Mouse (Mus musculus) brown adipose tissue, adult 24 weeks (tissue): ENCODE measurements around the gene Defb47. TPM values are rescaled to one million over a fixed set of nuclear protein-coding genes. Genes with fewer than 3 reads are reported as not detected.

ENCODE experiments used
- H3K27ac ChIP-seq: fragments of 200-500 bp; replicated peaks from 2 replicates; pipeline ENCODE4 v1.5.1; 2012; ENCODE audit warnings: low read depth, mild to moderate bottlenecking, low read length
- H3K4me1 ChIP-seq: fragments of 200-500 bp; 2 replicates; pipeline ENCODE4 v1.6.1; 2012; ENCODE audit warnings: low read length, mixed read lengths; ENCODE audit not compliant: control insufficient read depth, insufficient read depth, insufficient read length
- H3K4me3 ChIP-seq: fragments of 200-500 bp; 2 replicates; pipeline ENCODE4 v1.5.1; 2012; ENCODE audit warnings: low read depth, mild to moderate bottlenecking, low read length, moderate library complexity; ENCODE audit not compliant: insufficient read depth
- polyA plus RNA-seq: library from polyadenylated mRNA; stranded (reverse); fragments of >200 nt; gene quantifications from 2 replicates; pipeline ENCODE4 v1.2.4, GENCODE M21; 2012; ENCODE audit not compliant: missing spikeins, insufficient read depth, insufficient read length

The Defb47 gene
- not detected in 2 replicates for polyA plus RNA-seq

- no peak within 1 kb of the TSS for H3K4me3 ChIP-seq
- no peaks in the 10 kb centered on the region for H3K4me1 ChIP-seq
- no peak within 1 kb of the TSS for H3K27ac ChIP-seq
These were observed at the start of gene Defb47 for GRCm38 (mm10) chr14:62997777-62998176. Gene Defb47 (plus strand): TSS chr14:62998077.

- Histone ChIP-seq H3K4me1 (no peaks in the 10 kb centered on the region), H3K4me3 (no peak overlapping the region), H3K27ac (no peak overlapping the region)
These were observed 41.8 kb upstream of the Defb47 start for GRCm38 (mm10) chr14:62956091-62956490.

- Histone ChIP-seq H3K4me1 (0 out of 2 replicates have a peak, but pooled peaks cover 2% of the 10 kb centered on the region), H3K4me3 (no peak overlapping the region), H3K27ac (no peak overlapping the region)
These were observed 34.2 kb upstream of the Defb47 start for GRCm38 (mm10) chr14:62963632-62964031.

GRCm38 (mm10) chr14:62965342-62965741 lies 32.5 kb upstream of the Defb47 start:
- no peak overlapping the region for H3K27ac ChIP-seq
- no peak overlapping the region for H3K4me3 ChIP-seq
- 0 out of 2 replicates have a peak, but pooled peaks cover 2% of the 10 kb centered on the region for H3K4me1 ChIP-seq

- H3K4me3 ChIP-seq, result peak overlapping the region; percentile 40
These were observed 31.9 kb upstream of the Defb47 start for GRCm38 (mm10) chr14:62965811-62966520.

GRCm38 (mm10) chr14:62975046-62975445 lies 22.8 kb upstream of the Defb47 start:
- Histone ChIP-seq H3K4me1 (no peaks in the 10 kb centered on the region), H3K27ac (no peak overlapping the region), H3K4me3 (no peak overlapping the region)

More at GRCm38 (mm10) chr14:62965811-62966520, 31.9 kb upstream of the Defb47 start:
- Histone ChIP-seq H3K4me1 (0 out of 2 replicates have a peak, but pooled peaks cover 2% of the 10 kb centered on the region), H3K27ac (no peak overlapping the region)

GRCm38 (mm10) chr14:62979815-62980214 lies 18.1 kb upstream of the Defb47 start:
- no peak overlapping the region for H3K27ac ChIP-seq
- H3K4me3 ChIP-seq, result no peak overlapping the region
- H3K4me1 ChIP-seq, result no peaks in the 10 kb centered on the region

- no peaks in the 10 kb centered on the region for H3K4me1 ChIP-seq
- H3K4me3 ChIP-seq, result no peak within 1 kb of the TSS
- no peak within 1 kb of the TSS for H3K27ac ChIP-seq
These were observed 13.5 kb upstream of the Defb47 start, which contains the start of gene Defb48 for GRCm38 (mm10) chr14:62984410-62984809. Gene Defb48 (minus strand): TSS chr14:62984510.

- Histone ChIP-seq H3K4me3 (no peak overlapping the region), H3K27ac (no peak overlapping the region), H3K4me1 (no peaks in the 10 kb centered on the region)
These were observed 6.6 kb upstream of the Defb47 start for GRCm38 (mm10) chr14:62991271-62991670.

GRCm38 (mm10) chr14:62991849-62992510 lies 5.9 kb upstream of the Defb47 start:
- H3K4me3 ChIP-seq, result no peak overlapping the region
- no peak overlapping the region for H3K27ac ChIP-seq
- H3K4me1 ChIP-seq, result no peaks in the 10 kb centered on the region

- Histone ChIP-seq H3K4me3 (no peak overlapping the region), H3K4me1 (no peaks in the 10 kb centered on the region), H3K27ac (no peak overlapping the region)
These were observed 1.1 kb downstream of the Defb47 start for GRCm38 (mm10) chr14:62998977-62999376.

GRCm38 (mm10) chr14:63002588-63002987 lies 4.7 kb downstream of the Defb47 start:
- H3K4me3 ChIP-seq, result no peak overlapping the region
- H3K4me1 ChIP-seq, result no peaks in the 10 kb centered on the region
- H3K27ac ChIP-seq, result no peak overlapping the region

- H3K4me3 ChIP-seq, result no peak within 1 kb of the TSS
- H3K4me1 ChIP-seq, result no peaks in the 10 kb centered on the region
- no peak within 1 kb of the TSS for H3K27ac ChIP-seq
These were observed 13.6 kb downstream of the Defb47 start, which contains the start of gene Defb43 for GRCm38 (mm10) chr14:63011471-63011870. Gene Defb43 (plus strand): TSS chr14:63011771.

- H3K4me1 ChIP-seq, result no peaks in the 10 kb centered on the region
- H3K27ac ChIP-seq, result no peak overlapping the region
- no peak overlapping the region for H3K4me3 ChIP-seq
These were observed 15.2 kb downstream of the Defb47 start for GRCm38 (mm10) chr14:63013082-63013481.

- Histone ChIP-seq H3K4me3 (no peak overlapping the region), H3K4me1 (no peaks in the 10 kb centered on the region), H3K27ac (no peak overlapping the region)
These were observed 16.8 kb downstream of the Defb47 start for GRCm38 (mm10) chr14:63014667-63015066.
